Mouse (Mus musculus): Measurements from ENCODE around the gene Selenow. TPM values are rescaled to one million over a fixed set of nuclear protein-coding genes. Genes with fewer than 3 reads are reported as not detected.
A peak's percentile ranks its signal among the peaks of the same experiment; 100 is the strongest.

The Selenow gene
- polyA plus RNA-seq, 1 experiment from 2014 or later = 560 TPM

- TF ChIP-seq EP300 (optimal IDR thresholded peaks at IDR 0.05) (no peak), CTCF (IDR thresholded peaks at IDR 0.05; ENCODE audit: low read depth) (peak; percentile 46)
- no peak for DNase-seq (ENCODE audit: low spot score)
- Histone ChIP-seq H3K4me1 (replicated peaks; ENCODE audit: control insufficient read depth, insufficient read depth) (no peaks in the 10 kb centered on the region), H3K27ac (replicated peaks) (no peak overlapping the region), H3K4me2 (replicated peaks; ENCODE audit: low read depth) (no peak overlapping the region), H3K9me3 (ENCODE audit: control insufficient read depth, low read length) (no peaks in the 10 kb centered on the region), H3K4me3 (ENCODE audit: low read depth, low read length) (no peak overlapping the region), H3K9ac (ENCODE audit: low read length) (no peak overlapping the region), H3K36me3 (ENCODE audit: control insufficient read depth, insufficient read depth, low read length) (no peaks in the 10 kb centered on the region), H3K27me3 (ENCODE audit: control insufficient read depth, insufficient read depth, low read length) (no peaks in the 10 kb centered on the region)
- no peak for ATAC-seq (ENCODE audit: low FRiP score, low TSS enrichment)
- 69% methylated on average over 2 of the region's 2 CpGs for WGBS
These were observed 8.3 kb upstream of the Selenow start for GRCm38 (mm10) chr7:15930543-15930942.

GRCm38 (mm10) chr7:15929910-15930309, 7.7 kb upstream of the Selenow start:
- ATAC-seq (ENCODE audit: low FRiP score, low TSS enrichment) (peak; percentile 80), DNase-seq (ENCODE audit: low spot score) (peak; percentile 68)
- Histone ChIP-seq H3K9ac (ENCODE audit: low read length) (no peak overlapping the region), H3K36me3 (ENCODE audit: control insufficient read depth, insufficient read depth, low read length) (no peaks in the 10 kb centered on the region), H3K9me3 (ENCODE audit: control insufficient read depth, low read length) (no peaks in the 10 kb centered on the region), H3K4me3 (ENCODE audit: low read depth, low read length) (no peak overlapping the region), H3K27me3 (ENCODE audit: control insufficient read depth, insufficient read depth, low read length) (no peaks in the 10 kb centered on the region), H3K4me1 (replicated peaks; ENCODE audit: control insufficient read depth, insufficient read depth) (no peaks in the 10 kb centered on the region), H3K4me2 (replicated peaks; ENCODE audit: low read depth) (no peak overlapping the region), H3K27ac (replicated peaks) (no peak overlapping the region)
- no peak for TF ChIP-seq EP300 (optimal IDR thresholded peaks at IDR 0.05)
- TF ChIP-seq CTCF (IDR thresholded peaks at IDR 0.05; ENCODE audit: low read depth) = peak; percentile 80
- 23% methylated on average over 4 of the region's 4 CpGs for WGBS

GRCm38 (mm10) chr7:15921796-15922195, 406 bp downstream of the Selenow start:
- Histone ChIP-seq H3K9ac (ENCODE audit: low read length) (peak overlapping the region; percentile 84), H3K4me1 (replicated peaks; ENCODE audit: control insufficient read depth, insufficient read depth) (peaks cover 6% of the 10 kb centered on the region; the same call in 1 of the 2 replicates), H3K9me3 (ENCODE audit: control insufficient read depth, low read length) (no peaks in the 10 kb centered on the region), H3K4me2 (replicated peaks; ENCODE audit: low read depth) (peak overlapping the region; percentile 76), H3K27ac (replicated peaks) (peak overlapping the region; percentile 87), H3K4me3 (ENCODE audit: low read depth, low read length) (peak overlapping the region; percentile 66), H3K36me3 (ENCODE audit: control insufficient read depth, insufficient read depth, low read length) (peaks cover 6% of the 10 kb centered on the region; the same call in 1 of the 2 replicates), H3K27me3 (ENCODE audit: control insufficient read depth, insufficient read depth, low read length) (no peaks in the 10 kb centered on the region)
- ATAC-seq (ENCODE audit: low FRiP score, low TSS enrichment) = peak; percentile 46
- no peak for TF ChIP-seq CTCF (IDR thresholded peaks at IDR 0.05; ENCODE audit: low read depth)
- WGBS = 1% methylated on average over 10 of the region's 10 CpGs
- peak; percentile 54 for DNase-seq (ENCODE audit: low spot score)

DNA sequence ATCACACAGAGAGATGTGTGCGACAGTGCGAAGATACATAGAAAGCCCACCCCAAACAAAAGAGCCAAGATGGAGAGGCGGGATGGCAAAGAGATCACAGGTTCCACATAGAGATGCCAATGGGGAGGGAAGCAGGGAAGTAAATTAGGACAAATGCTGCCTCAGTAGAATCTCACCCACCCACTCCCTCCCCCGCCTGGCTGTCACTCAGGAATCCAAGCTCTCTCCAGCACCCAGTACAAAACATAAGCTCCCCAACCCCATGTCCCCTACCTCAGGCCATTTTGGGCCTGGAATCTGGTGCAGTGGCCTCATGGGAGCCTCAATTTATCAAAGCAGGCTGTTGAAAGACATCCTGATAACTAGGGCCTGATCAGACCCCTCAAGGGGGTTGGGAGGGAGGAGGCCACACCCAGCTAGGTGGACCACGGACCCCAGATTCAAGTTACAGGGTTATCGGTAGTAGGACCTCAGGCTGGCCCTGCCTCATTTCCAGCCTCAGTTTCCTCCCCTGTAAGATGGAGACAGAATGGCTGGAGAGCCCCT, 1.5 kb downstream of the Selenow start:
- no peak for DNase-seq (ENCODE audit: low spot score)
- ATAC-seq (ENCODE audit: low FRiP score, low TSS enrichment) = no peak

DNA sequence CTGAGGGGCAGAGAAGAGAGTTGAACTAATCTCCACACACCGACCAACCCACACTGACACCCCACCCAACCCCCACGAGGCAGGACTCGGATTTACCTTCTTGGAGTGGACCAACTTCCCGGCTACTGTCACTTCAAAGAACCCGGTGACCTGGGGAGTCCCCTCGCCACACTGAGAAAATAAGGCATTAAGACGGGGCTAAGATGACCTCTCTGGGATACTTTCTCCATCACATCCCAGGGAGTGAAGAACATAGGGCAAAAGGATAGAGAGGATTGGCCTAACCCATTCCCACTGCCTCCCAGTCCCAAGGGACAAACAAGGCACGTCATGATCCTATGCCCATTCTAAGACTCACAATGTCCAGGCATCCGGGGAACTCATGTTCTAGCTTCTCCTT, 2.3 kb downstream of the Selenow start:
- TF ChIP-seq CTCF (IDR thresholded peaks at IDR 0.05; ENCODE audit: low read depth) = no peak
- TF ChIP-seq EP300 (optimal IDR thresholded peaks at IDR 0.05) = no peak
- Histone ChIP-seq H3K4me2 (replicated peaks; ENCODE audit: low read depth) (0 out of 2 replicates have a peak overlapping the region, but pooled peaks have one; percentile 76), H3K27ac (replicated peaks) (no peak overlapping the region), H3K4me1 (replicated peaks; ENCODE audit: control insufficient read depth, insufficient read depth) (peaks cover 6% of the 10 kb centered on the region; the same call in 1 of the 2 replicates), H3K36me3 (ENCODE audit: control insufficient read depth, insufficient read depth, low read length) (peaks cover 6% of the 10 kb centered on the region; the same call in 1 of the 2 replicates), H3K4me3 (ENCODE audit: low read depth, low read length) (no peak overlapping the region), H3K9me3 (ENCODE audit: control insufficient read depth, low read length) (no peaks in the 10 kb centered on the region), H3K27me3 (ENCODE audit: control insufficient read depth, insufficient read depth, low read length) (no peaks in the 10 kb centered on the region), H3K9ac (ENCODE audit: low read length) (no peak overlapping the region)
- no peak for DNase-seq (ENCODE audit: low spot score)
- no peak for ATAC-seq (ENCODE audit: low FRiP score, low TSS enrichment)
- WGBS = 95% methylated on average over 9 of the region's 9 CpGs

More for the DNA sequence above, 1.5 kb downstream of the Selenow start:
- H3K4me2 ChIP-seq (replicated peaks; ENCODE audit: low read depth) = peak overlapping the region; percentile 76
- H3K27ac ChIP-seq (replicated peaks) = 0 out of 2 replicates have a peak overlapping the region, but pooled peaks have one; percentile 2
- peaks cover 6% of the 10 kb centered on the region; the same call in 1 of the 2 replicates for H3K36me3 ChIP-seq (ENCODE audit: control insufficient read depth, insufficient read depth, low read length)
- TF ChIP-seq EP300 (optimal IDR thresholded peaks at IDR 0.05) = no peak
- TF ChIP-seq CTCF (IDR thresholded peaks at IDR 0.05; ENCODE audit: low read depth) = no peak
- peak overlapping the region; percentile 84; the same call in 1 of the 2 replicates for H3K9ac ChIP-seq (ENCODE audit: low read length)
- H3K27me3 ChIP-seq (ENCODE audit: control insufficient read depth, insufficient read depth, low read length) = no peaks in the 10 kb centered on the region
- no peaks in the 10 kb centered on the region for H3K9me3 ChIP-seq (ENCODE audit: control insufficient read depth, low read length)
- peaks cover 6% of the 10 kb centered on the region; the same call in 1 of the 2 replicates for H3K4me1 ChIP-seq (replicated peaks; ENCODE audit: control insufficient read depth, insufficient read depth)
- peak overlapping the region; percentile 66 for H3K4me3 ChIP-seq (ENCODE audit: low read depth, low read length)
- WGBS = 87% methylated on average over 6 of the region's 6 CpGs

- H3K9ac ChIP-seq (ENCODE audit: low read length) = no peak overlapping the region
- peaks cover 6% of the 10 kb centered on the region; the same call in 1 of the 2 replicates for H3K36me3 ChIP-seq (ENCODE audit: control insufficient read depth, insufficient read depth, low read length)
- no peaks in the 10 kb centered on the region for H3K27me3 ChIP-seq (ENCODE audit: control insufficient read depth, insufficient read depth, low read length)
- DNase-seq (ENCODE audit: low spot score) (no peak), ATAC-seq (ENCODE audit: low FRiP score, low TSS enrichment) (no peak)
- H3K4me1 ChIP-seq (replicated peaks; ENCODE audit: control insufficient read depth, insufficient read depth) = peaks cover 6% of the 10 kb centered on the region; the same call in 1 of the 2 replicates
- H3K4me3 ChIP-seq (ENCODE audit: low read depth, low read length) = no peak overlapping the region
- no peaks in the 10 kb centered on the region for H3K9me3 ChIP-seq (ENCODE audit: control insufficient read depth, low read length)
- TF ChIP-seq CTCF (IDR thresholded peaks at IDR 0.05; ENCODE audit: low read depth) = no peak
- TF ChIP-seq EP300 (optimal IDR thresholded peaks at IDR 0.05) = no peak
- H3K27ac ChIP-seq (replicated peaks) = no peak overlapping the region
- no peak overlapping the region for H3K4me2 ChIP-seq (replicated peaks; ENCODE audit: low read depth)
These were observed 3.8 kb downstream of the Selenow start for GRCm38 (mm10) chr7:15918371-15918770.

Data from stomach, postnatal 0 days (tissue).